Mouse (Mus musculus): ENCODE data around the gene Galntl6. TPM values are rescaled to one million over a fixed set of nuclear protein-coding genes. Genes with fewer than 3 reads are reported as not detected.
"Not testable (repeated sequence)": the region's sequence is repeated elsewhere in the genome, so short reads cannot be mapped to it uniquely, and the experiment has no call there.

Galntl6 gene
- total RNA-seq, 2 experiments from 2014 or later = not detected

- intact Hi-C loops (cut with DNase I) = loop anchor here (1.0 to 10.0 kb wide), 4 partner anchors 147 to 445 kb away; partner anchors contain the start of gene Galnt7
- DNase-seq = peak; percentile 59 to 63
Observed at GRCm38 (mm10) chr8:57799797-57800204, 1112.6 kb downstream of the Galntl6 start.

GRCm38 (mm10) chr8:57793455-57793854 is 1119.0 kb downstream of the Galntl6 start:
- intact Hi-C loops (cut with DNase I) = loop anchor here (2.0 kb wide), 1 partner anchor 253 kb away; no protein-coding TSS in a partner anchor
- DNase-seq = no peak

GRCm38 (mm10) chr8:57792246-57792645 is 1120.2 kb downstream of the Galntl6 start:
- DNase-seq = no peak
- intact Hi-C loops (cut with DNase I) = loop anchor here (2.0 kb wide), 1 partner anchor 251 kb away; no protein-coding TSS in a partner anchor

- peak; percentile 8 to 43 for DNase-seq
Observed at GRCm38 (mm10) chr8:57791309-57791721, 1121.1 kb downstream of the Galntl6 start.

GRCm38 (mm10) chr8:57779551-57779950 is 1132.9 kb downstream of the Galntl6 start:
- intact Hi-C loops (cut with DNase I) = no loop called here
- no peak for DNase-seq

More at GRCm38 (mm10) chr8:57791309-57791721, 1121.1 kb downstream of the Galntl6 start:
- intact Hi-C loops (cut with DNase I) = loop anchor here (1.0 kb wide), 1 partner anchor 217 kb away; no protein-coding TSS in a partner anchor

- intact Hi-C loops (cut with DNase I) = no loop called here
- DNase-seq = no peak
Observed at GRCm38 (mm10) chr8:57777988-57778721, 1134.3 kb downstream of the Galntl6 start.

- intact Hi-C loops (cut with DNase I) = no loop called here
- DNase-seq = no peak
Observed at GRCm38 (mm10) chr8:57776723-57777122, 1135.7 kb downstream of the Galntl6 start.

- intact Hi-C loops (cut with DNase I) = no loop called here
- DNase-seq = no peak
Observed at GRCm38 (mm10) chr8:57772732-57773265, 1139.6 kb downstream of the Galntl6 start.

GRCm38 (mm10) chr8:57767541-57767940 is 1144.9 kb downstream of the Galntl6 start:
- DNase-seq = no peak
- intact Hi-C loops (cut with DNase I) = no loop called here

- DNase-seq = no peak
- intact Hi-C loops (cut with DNase I) = no loop called here
Observed at GRCm38 (mm10) chr8:57766471-57767065, 1145.9 kb downstream of the Galntl6 start.

- intact Hi-C loops (cut with DNase I) = no loop called here
Observed at GRCm38 (mm10) chr8:57765726-57766351, 1146.6 kb downstream of the Galntl6 start.

GRCm38 (mm10) chr8:57765192-57765591 is 1147.2 kb downstream of the Galntl6 start:
- no peak for DNase-seq
- intact Hi-C loops (cut with DNase I) = no loop called here

More at GRCm38 (mm10) chr8:57765726-57766351, 1146.6 kb downstream of the Galntl6 start:
- DNase-seq = no peak

- intact Hi-C loops (cut with DNase I); DNase-seq: not testable (repeated sequence)
Observed at GRCm38 (mm10) chr8:57762622-57763021, 1149.8 kb downstream of the Galntl6 start.

- intact Hi-C loops (cut with DNase I) = no loop called here
- no peak for DNase-seq
Observed at GRCm38 (mm10) chr8:57760921-57761320, 1151.5 kb downstream of the Galntl6 start.

GRCm38 (mm10) chr8:57758857-57759256 is 1153.6 kb downstream of the Galntl6 start:
- DNase-seq = no peak
- intact Hi-C loops (cut with DNase I) = no loop called here

- no peak for DNase-seq
- intact Hi-C loops (cut with DNase I) = no loop called here
Observed at GRCm38 (mm10) chr8:57757476-57757875, 1155.0 kb downstream of the Galntl6 start.

- intact Hi-C loops (cut with DNase I) = no loop called here
- DNase-seq = no peak
Observed at GRCm38 (mm10) chr8:57754066-57754465, 1158.4 kb downstream of the Galntl6 start.

GRCm38 (mm10) chr8:57743636-57744035 is 1168.8 kb downstream of the Galntl6 start:
- DNase-seq = no peak
- intact Hi-C loops (cut with DNase I) = no loop called here

GRCm38 (mm10) chr8:57741983-57742382 is 1170.5 kb downstream of the Galntl6 start:
- peak in 1 of 2 experiments; percentile 2 for DNase-seq
- intact Hi-C loops (cut with DNase I) = no loop called here

GRCm38 (mm10) chr8:57741309-57741708 is 1171.1 kb downstream of the Galntl6 start:
- intact Hi-C loops (cut with DNase I) = no loop called here
- DNase-seq = no peak

- intact Hi-C loops (cut with DNase I) = no loop called here
Observed at GRCm38 (mm10) chr8:57737281-57737680, 1175.2 kb downstream of the Galntl6 start.

More at GRCm38 (mm10) chr8:57737281-57737680, 1175.2 kb downstream of the Galntl6 start:
- DNase-seq = no peak

All from heart, postnatal 14 days (tissue).